Mouse (Mus musculus): Measurements from ENCODE around the gene Napb. TPM values are rescaled to one million over a fixed set of nuclear protein-coding genes. Genes with fewer than 3 reads are reported as not detected.

Gene Napb
- polyA plus RNA-seq, 1 experiment from 2014 or later: 105 TPM

Other genes with a start within 250 kb of the Napb start
- gene Nxt1, start 59.9 kb downstream of the Napb start, polyA plus RNA-seq (2014; fragmentation: Nextera tagmentation; extraction: Ambion mirVana): 41.1 and 43.3 TPM in 2 replicates
- 16.7 and 17.1 TPM in 2 replicates for gene Gzf1, start 51.4 kb downstream of the Napb start, polyA plus RNA-seq (2014; fragmentation: Nextera tagmentation; extraction: Ambion mirVana)
- not detected in 2 replicates for gene Cstl1, start 17.9 kb upstream of the Napb start, polyA plus RNA-seq (2014; fragmentation: Nextera tagmentation; extraction: Ambion mirVana)
- not detected in 2 replicates for gene Cst11, start 39.0 kb upstream of the Napb start, polyA plus RNA-seq (2014; fragmentation: Nextera tagmentation; extraction: Ambion mirVana)
- gene 8030411F24Rik, start 49.5 kb upstream of the Napb start, polyA plus RNA-seq (2014; fragmentation: Nextera tagmentation; extraction: Ambion mirVana): not detected in 2 replicates
- gene Cst12, start 56.9 kb upstream of the Napb start, polyA plus RNA-seq (2014; fragmentation: Nextera tagmentation; extraction: Ambion mirVana): not detected in 2 replicates
- gene Cst8, start 66.3 kb upstream of the Napb start, polyA plus RNA-seq (2014; fragmentation: Nextera tagmentation; extraction: Ambion mirVana): not detected in 2 replicates
- not detected in 2 replicates for gene Cst13, start 87.6 kb upstream of the Napb start, polyA plus RNA-seq (2014; fragmentation: Nextera tagmentation; extraction: Ambion mirVana)
- not detected in 2 replicates for gene Cst9, start 102.7 kb upstream of the Napb start, polyA plus RNA-seq (2014; fragmentation: Nextera tagmentation; extraction: Ambion mirVana)
- gene 9230104L09Rik, start 132.6 kb upstream of the Napb start, polyA plus RNA-seq (2014; fragmentation: Nextera tagmentation; extraction: Ambion mirVana): not detected in 2 replicates
- gene Cst3, start 143.2 kb upstream of the Napb start, polyA plus RNA-seq (2014; fragmentation: Nextera tagmentation; extraction: Ambion mirVana): 555 and 595 TPM in 2 replicates